8 mouse cellular contexts compared by ENCODE assay signal in genomic region chr15:101128181-101129089, GRCm38 (mm10). TPM values are rescaled to one million over a fixed set of nuclear protein-coding genes. Genes with fewer than 3 reads are reported as not detected.
A peak's percentile ranks its signal among the peaks of the same experiment; 100 is the strongest.
DNase-seq lines count a peak whose midpoint lies in the region; ATAC-seq and TF ChIP-seq lines count a peak whose summit lies in the region.

Gene Acvrl1 (plus strand): TSS chr15:101128522.

- peak within 1 kb of the TSS; percentile 29 for H3K9ac ChIP-seq in ES-Bruce4 (ENCODE audit: low read depth, poor library complexity, severe bottlenecking)
- peak within 1 kb of the TSS; percentile 59 for H3K9ac ChIP-seq in intestine, embryonic 14.5 days (ENCODE audit: low read length)
- H3K9ac ChIP-seq in liver, embryonic 12.5 days, result 0 out of 2 replicates have a peak within 1 kb of the TSS, but pooled peaks have one; percentile 47

- WGBS in intestine, embryonic 14.5 days, result 6% methylated on average over 46 of the region's 46 CpGs
- 5% methylated on average over 46 of the region's 46 CpGs for WGBS in liver, embryonic 12.5 days (ENCODE audit: insufficient replicate concordance)
- 9% methylated on average over 46 of the region's 46 CpGs for WGBS in small intestine, adult 2 months

- no peak for TF ChIP-seq POLR2A in ES-Bruce4 (IDR thresholded peaks at IDR 0.05; ENCODE audit: insufficient read depth, low read length)
- peak; percentile 42; the same call in 1 of the 2 replicates for TF ChIP-seq POLR2A in small intestine, adult 2 months (IDR thresholded peaks at IDR 0.05; ENCODE audit: low read depth, low read length)

- TF ChIP-seq EP300 in ES-Bruce4 (IDR thresholded peaks at IDR 0.05; ENCODE audit: insufficient read depth, low read depth, low read length), result no peak

- peak in 1 of 2 experiments; percentile 67 for DNase-seq in adrenal gland, postnatal 36 days
- no peak for DNase-seq in gonadal fat pad, adult 2 months (ENCODE audit: low read depth)
- peak; percentile 64 for DNase-seq in intestine, embryonic 14.5 days (ENCODE audit: low spot score)
- DNase-seq in cerebellum, postnatal 4 days (ENCODE audit: low spot score in 2 of 2), result no peak

- peaks cover 4% of the 10 kb centered on the region for H3K4me1 ChIP-seq in ES-Bruce4 (ENCODE audit: control insufficient read depth, insufficient read depth, low read length)
- peaks cover 40% of the 10 kb centered on the region for H3K4me1 ChIP-seq in intestine, embryonic 14.5 days (replicated peaks; ENCODE audit: control insufficient read depth, insufficient read depth, low read length)
- H3K4me1 ChIP-seq in liver, embryonic 12.5 days, result 0 out of 2 replicates have a peak, but pooled peaks cover 10% of the 10 kb centered on the region
- peaks cover 5% of the 10 kb centered on the region for H3K4me1 ChIP-seq in small intestine, adult 2 months (ENCODE audit: control insufficient read depth, insufficient read depth, insufficient read length, low read length)

- H3K36me3 ChIP-seq in ES-Bruce4 (ENCODE audit: control insufficient read depth, insufficient read depth, low read length, poor library complexity, severe bottlenecking), result no peaks in the 10 kb centered on the region
- H3K36me3 ChIP-seq in intestine, embryonic 14.5 days (ENCODE audit: control insufficient read depth, insufficient read depth, low read length), result no peaks in the 10 kb centered on the region
- H3K36me3 ChIP-seq in liver, embryonic 12.5 days, result no peaks in the 10 kb centered on the region
- H3K36me3 ChIP-seq in small intestine, adult 2 months (ENCODE audit: control insufficient read depth, insufficient read depth, low read length), result no peaks in the 10 kb centered on the region

- peak within 1 kb of the TSS; percentile 56 for H3K4me3 ChIP-seq in ES-Bruce4 (ENCODE audit: low read depth, low read length)
- peak within 1 kb of the TSS; percentile 43 for H3K4me3 ChIP-seq in intestine, embryonic 14.5 days (ENCODE audit: low read depth, low read length)
- H3K4me3 ChIP-seq in liver, embryonic 12.5 days, result peak within 1 kb of the TSS; percentile 36
- H3K4me3 ChIP-seq in small intestine, adult 2 months (ENCODE audit: low read depth, low read length), result peak within 1 kb of the TSS; percentile 69

- no peaks in the 10 kb centered on the region for H3K9me3 ChIP-seq in ES-Bruce4 (replicated peaks; ENCODE audit: control insufficient read depth, insufficient read depth, low read length, poor library complexity, severe bottlenecking)
- no peaks in the 10 kb centered on the region for H3K9me3 ChIP-seq in intestine, embryonic 14.5 days (ENCODE audit: control insufficient read depth, low read length)
- no peaks in the 10 kb centered on the region; the same call in 1 of the 2 replicates for H3K9me3 ChIP-seq in liver, embryonic 12.5 days (replicated peaks)

- TF ChIP-seq CTCF in ES-Bruce4 (IDR thresholded peaks at IDR 0.05; ENCODE audit: low read depth, low read length), result no peak
- TF ChIP-seq CTCF in small intestine, adult 2 months (IDR thresholded peaks at IDR 0.05; ENCODE audit: extremely low read depth, insufficient read length, insufficient replicate concordance, low read depth, low read length), result no peak

- ATAC-seq in intestine, embryonic 14.5 days (replicated peaks; ENCODE audit: low FRiP score, low TSS enrichment, low read depth), result no peak; the same call in 1 of the 2 replicates
- no peak for ATAC-seq in liver, embryonic 12.5 days
- ATAC-seq in cerebellum, adult (ENCODE audit: insufficient number of reproducible peaks, low FRiP score, low TSS enrichment), result no peak

- H3K27ac ChIP-seq in ES-Bruce4 (ENCODE audit: insufficient read depth, low read length), result no peak within 1 kb of the TSS
- peak within 1 kb of the TSS; percentile 38; the same call in 1 of the 2 replicates for H3K27ac ChIP-seq in intestine, embryonic 14.5 days (ENCODE audit: low read depth)
- H3K27ac ChIP-seq in liver, embryonic 12.5 days, result no peak within 1 kb of the TSS
- H3K27ac ChIP-seq in small intestine, adult 2 months (ENCODE audit: insufficient read depth, low read depth, low read length), result peak within 1 kb of the TSS; percentile 87

- no peaks in the 10 kb centered on the region for H3K27me3 ChIP-seq in ES-Bruce4 (ENCODE audit: control insufficient read depth, insufficient read depth, low read length, poor library complexity, severe bottlenecking)
- H3K27me3 ChIP-seq in intestine, embryonic 14.5 days (replicated peaks; ENCODE audit: control insufficient read depth, insufficient read depth, low read length), result peaks cover 11% of the 10 kb centered on the region; the same call in 1 of the 2 replicates
- peaks cover 81% of the 10 kb centered on the region for H3K27me3 ChIP-seq in liver, embryonic 12.5 days (replicated peaks)
- H3K27me3 ChIP-seq in small intestine, adult 2 months (ENCODE audit: control insufficient read depth, insufficient read depth, low read length), result peaks cover 18% of the 10 kb centered on the region

- H3K4me2 ChIP-seq in intestine, embryonic 14.5 days (ENCODE audit: low read length), result peak within 1 kb of the TSS; percentile 65
- H3K4me2 ChIP-seq in liver, embryonic 12.5 days, result peak within 1 kb of the TSS; percentile 59

RNA-seq across cellular contexts. Expression of gene Acvrl1, which starts in this region (rescaled TPM):
- 2.7 and 2.9 TPM in 2 replicates for polyA plus RNA-seq in ES-Bruce4 (2011; ENCODE audit: insufficient read depth, insufficient read length, low read depth, missing spikeins)
- total RNA-seq in adrenal gland, postnatal 36 days (2021), result 10 to 100 TPM; 13.4 to 17.5 TPM
- 45.9 and 52.0 TPM in 2 replicates for polyA plus RNA-seq in gonadal fat pad, adult 2 months (2012; rRNA removed)
- 16.5 and 16.6 TPM in 2 replicates for polyA plus RNA-seq in intestine, embryonic 14.5 days (2014; fragmentation: Nextera tagmentation; extraction: Ambion mirVana)
- 1.8 TPM in 2 replicates for polyA plus RNA-seq in liver, embryonic 12.5 days (2016; fragmentation: Nextera tagmentation; extraction: Ambion mirVana)
- polyA plus RNA-seq in small intestine, adult 2 months (2012; rRNA removed), result 19.6 and 35.5 TPM in 2 replicates

Comparison
In these comparisons a context has a peak if more than half of its experiments do, and no peak if none do; other contexts are left out.
1. H3K27ac ChIP-seq: peak in intestine, embryonic 14.5 days (single experiment) and small intestine, adult 2 months (single experiment); none in ES-Bruce4 (single experiment) and liver, embryonic 12.5 days (single experiment).
2. Peak in every context shown above with its lines, with median percentiles within 50 percentile points of each other: H3K4me3 ChIP-seq and H3K9ac ChIP-seq.